Mouse (Mus musculus) ZHBTc4 (cell line): ENCODE results near the gene Cd164.

Experiments
- DNase-seq: peaks from one replicate; pipeline ENCODE4 v3.0.0-alpha.2; 2011; ENCODE audit warnings: low read depth, low spot score

Cd164 gene

DNA sequence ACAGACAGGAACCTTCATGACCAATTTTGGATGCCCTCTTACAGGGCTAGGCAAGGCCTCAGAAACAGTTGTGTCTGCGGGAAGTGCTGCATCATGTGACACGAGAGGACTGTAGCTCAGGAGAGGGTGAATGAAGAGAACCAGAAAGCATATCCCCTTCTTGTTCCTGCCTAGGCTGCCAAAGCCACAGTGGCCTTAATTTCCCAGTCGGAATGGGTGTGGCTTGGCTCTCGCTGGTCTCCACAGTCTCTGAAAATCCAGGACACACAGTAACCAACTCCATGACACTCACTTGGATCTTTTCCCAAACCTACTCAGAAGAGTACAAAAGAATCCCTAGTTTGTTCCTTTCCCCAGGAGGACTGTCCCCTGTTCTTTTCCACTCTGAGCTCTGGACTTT, 18.3 kb upstream of the Cd164 start:
- DNase-seq, result peak; percentile 23

DNA sequence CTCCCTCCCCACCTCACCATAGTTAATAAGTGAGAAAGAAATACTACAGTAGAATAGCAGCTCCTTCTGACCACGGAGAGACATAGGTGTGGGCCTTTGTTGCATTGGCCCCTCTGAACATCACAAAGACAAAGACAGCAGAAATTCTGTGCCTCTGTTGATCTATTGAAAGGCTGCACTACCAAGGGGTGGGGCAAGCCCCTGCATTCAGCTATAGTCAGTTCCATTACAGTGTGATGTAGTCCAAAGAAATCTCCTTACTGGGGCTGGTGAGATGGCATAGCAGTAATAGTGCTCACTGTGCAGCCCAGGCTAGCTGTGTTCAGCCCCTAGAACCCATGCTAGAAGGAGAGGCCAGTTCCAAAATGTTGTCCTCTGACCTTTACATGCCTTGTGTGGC, 14.2 kb upstream of the Cd164 start:
- DNase-seq, result peak; percentile 64

DNA sequence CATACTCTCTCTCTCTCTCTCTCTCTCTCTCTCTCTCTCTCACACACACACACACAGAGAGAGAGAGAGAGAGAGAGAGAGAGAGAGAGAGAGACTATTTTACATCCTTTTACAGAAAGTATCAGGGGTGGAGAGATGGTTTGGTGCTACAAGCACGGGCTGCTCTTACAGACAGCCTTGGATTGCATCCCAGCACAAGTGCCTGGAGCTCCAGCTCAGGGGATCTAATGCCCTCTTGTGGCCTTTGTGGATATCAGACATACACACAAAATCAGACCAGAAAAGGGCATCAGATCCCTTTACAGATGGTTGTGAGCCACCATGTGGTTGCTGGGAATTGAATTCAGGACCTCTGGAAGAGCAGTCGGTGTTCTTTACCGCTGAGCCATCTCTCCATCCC, 13.8 kb upstream of the Cd164 start:
- DNase-seq, result peak; percentile 93

DNA sequence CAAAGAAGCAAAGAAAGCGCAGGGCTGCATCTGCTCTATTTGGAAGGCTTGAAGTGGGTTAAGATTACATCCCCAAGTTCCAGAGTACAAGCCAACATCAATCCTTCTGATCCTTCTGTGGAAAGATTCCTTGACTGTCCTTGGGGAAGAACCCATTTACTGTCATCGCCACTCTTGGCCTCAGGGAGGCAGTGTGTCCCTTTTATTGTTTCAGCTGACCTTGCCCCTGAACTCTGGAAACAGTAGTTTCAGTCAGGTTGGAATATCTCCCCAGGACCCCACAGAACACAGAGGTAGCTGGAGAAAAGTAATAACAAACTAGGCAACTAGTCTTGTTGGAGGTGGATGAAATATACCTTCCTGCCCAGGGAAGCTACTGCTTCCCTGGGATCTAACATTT, 10.1 kb upstream of the Cd164 start:
- peak; percentile 76 for DNase-seq

DNA sequence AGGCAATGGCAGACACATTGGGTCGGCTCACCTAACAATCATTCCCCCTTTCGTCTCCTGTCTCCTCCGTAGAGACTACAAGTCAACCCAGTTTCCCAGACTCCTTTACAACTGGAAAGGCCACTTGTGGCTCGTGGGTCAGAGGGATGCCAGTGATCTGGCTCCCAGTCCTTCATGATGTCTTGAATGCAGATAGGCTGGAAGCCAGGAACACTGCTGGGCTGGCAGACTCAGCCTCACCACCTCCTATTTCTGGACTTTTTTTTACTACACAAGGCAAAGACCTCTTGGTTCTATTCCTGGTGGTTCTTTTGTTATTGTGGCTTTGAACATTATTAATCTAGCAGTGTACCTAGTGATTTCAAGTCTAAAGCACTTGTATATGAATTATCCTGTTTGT, 4.9 kb upstream of the Cd164 start:
- no peak for DNase-seq

DNA sequence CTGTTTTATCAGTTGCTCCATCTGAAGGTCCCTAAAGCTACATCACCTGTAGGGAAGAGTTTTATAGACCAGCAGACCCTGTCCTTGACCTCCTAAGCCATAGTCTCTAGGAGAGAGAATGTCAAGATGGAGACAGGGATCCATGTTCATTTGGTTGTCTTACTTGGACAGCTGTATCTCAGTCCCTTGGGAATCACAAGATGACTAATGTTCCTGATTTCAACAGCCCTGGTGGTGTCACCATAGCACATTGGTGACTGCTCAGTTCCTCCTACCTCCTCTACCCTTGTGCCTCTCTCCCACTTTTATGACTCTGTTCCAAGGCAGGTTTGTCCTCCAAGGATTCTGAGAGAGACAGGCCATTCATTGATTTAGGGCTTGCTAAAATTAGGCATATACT, 4.3 kb upstream of the Cd164 start:
- no peak for DNase-seq

DNA sequence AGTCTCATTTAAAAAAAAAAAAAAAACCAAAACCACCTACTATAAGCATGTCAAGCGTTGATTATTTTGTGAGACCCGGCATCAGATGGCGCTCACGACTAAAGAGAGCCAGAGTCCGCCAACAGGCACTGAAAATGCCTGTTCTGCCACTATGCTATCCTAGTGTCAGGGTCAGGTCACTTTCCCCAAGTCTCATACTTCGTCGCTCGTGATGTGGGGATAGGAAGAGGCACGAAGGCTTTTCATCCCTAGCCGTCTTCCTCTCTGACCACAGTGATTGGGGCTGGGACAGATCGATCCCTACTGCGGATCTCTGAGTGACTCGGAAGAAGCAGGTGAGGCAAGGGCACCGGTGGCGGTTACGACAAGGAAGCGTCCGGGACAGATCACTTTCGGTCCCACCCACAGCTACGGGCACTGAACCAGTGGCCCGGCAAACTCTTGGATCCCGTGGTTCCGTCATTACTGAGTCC, 670 bp upstream of the Cd164 start:
- no peak for DNase-seq

DNA sequence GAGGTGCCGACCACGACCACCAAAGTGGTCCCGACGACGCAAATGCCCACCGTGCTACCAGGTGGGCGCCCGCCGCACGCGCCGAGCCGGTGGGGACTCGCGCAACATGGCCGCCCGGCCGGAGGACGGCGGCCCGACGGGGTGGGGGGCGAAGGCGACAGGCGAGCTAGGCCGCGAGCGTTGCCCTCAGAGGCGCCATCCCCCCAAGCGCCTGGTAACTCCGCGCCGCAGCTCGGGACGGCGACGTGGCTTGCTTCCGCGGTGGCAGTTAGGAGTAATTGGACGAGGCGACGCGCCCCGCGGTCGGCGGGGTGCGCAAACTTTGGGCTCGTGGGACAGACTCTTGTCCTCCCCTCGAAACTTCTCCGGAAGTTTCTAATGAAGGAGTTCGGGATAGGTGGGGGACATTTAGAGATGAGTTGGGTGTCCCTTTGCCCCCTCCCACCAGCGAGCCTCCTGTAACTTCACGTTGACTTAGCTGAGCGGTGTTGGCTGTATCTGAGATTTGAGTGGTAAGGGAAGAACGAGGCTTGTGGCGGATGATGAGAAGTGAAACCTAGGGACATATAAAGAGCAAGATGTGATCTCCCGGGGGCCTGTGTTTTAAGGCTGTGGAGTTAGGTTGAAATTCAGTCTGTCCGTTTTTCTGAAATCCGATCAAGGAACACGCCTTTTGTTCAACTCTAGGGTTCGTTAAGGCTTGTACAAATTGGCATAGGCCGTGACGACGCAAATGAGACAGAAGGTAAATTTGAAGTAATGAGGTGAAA, 611 bp downstream of the Cd164 start:
- DNase-seq, result peak; percentile 77

DNA sequence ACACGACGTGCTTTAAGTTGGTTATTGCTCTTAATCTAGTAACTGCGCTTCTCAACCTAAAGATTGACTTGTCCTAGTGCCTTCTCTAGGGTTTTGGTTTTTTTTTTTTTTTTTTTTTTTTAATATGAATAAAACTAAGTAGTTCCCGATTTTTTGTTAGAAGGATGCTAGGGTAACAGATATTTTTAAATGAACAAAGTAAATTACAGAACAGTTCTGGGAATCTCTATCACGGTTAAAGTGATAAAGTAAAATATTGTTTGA, 1.1 kb downstream of the Cd164 start:
- DNase-seq, result no peak

DNA sequence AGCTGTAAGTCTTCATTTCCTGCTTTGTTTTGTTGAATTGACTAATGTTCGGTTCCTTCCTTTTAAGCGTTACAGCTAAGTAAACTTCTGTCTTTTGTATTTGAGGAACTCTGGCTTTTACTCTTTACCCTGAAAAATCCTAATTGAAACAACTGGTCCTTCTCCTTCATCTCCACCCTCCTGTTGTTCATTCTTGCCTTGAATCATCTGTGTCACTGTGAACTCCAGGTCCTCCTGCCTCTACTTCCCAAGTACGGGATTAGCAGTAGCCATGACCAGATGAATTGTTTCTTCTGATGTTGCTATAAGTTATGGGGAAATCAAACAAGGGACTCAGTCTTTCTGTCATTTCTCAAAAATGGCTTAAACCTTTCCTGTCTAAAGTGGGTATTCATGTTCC, 4.2 kb downstream of the Cd164 start:
- no peak for DNase-seq

DNA sequence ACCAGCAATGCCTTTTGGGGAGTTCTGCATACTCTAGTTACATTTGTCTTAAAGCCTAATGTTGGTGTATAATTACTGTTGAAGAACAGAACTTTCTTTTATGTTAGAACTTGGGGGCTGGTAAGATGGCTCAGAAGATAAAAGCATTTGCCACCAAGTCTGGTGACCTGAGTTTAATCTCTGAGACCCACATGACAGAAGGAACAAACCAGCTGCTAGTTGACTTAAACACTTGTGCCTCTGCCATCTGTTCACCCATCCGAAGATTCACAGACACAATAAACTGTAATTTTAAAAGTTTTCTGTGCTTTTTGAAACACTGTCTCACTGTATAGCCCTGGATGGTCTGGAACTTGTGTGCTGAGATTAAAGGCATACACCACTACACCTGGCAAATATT, 6.5 kb downstream of the Cd164 start:
- DNase-seq, result no peak

DNA sequence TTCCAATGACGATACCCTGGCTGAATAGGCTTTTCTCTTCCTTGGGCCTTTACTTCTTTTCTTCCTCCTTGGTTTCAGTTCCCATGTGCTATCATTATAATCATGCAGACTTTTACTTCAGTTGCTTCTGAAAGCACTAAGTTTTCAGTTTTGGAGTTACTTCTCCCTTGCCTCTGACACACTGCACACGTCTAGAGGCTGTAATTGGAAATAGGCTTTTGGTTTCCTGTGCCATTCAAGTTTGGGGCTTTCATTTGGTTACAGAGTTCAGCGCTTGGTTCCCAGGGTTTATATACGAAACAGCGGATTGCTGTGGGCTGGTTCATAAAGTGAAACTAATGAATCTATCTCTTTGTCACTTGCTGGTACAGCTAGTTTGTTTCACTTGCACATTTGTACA, 10.8 kb downstream of the Cd164 start:
- DNase-seq, result no peak

DNA sequence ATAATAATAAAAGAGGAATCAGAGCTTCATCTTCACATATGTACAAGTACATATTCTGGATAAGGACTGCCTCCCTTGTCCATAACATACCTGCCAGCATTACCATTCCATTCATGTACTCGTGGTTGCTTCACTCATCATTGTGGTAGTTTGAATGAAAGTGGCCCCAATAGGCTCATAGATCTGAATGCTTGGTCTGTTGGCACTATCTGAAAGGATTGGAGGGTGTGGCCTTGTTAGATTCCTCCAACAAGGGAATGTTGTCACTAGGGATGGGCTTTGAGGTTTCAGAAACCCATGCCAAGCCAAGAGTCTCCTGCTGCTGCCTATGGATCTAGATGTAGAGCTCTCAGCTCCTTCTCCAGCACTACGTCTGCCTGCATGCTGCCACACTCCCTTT, 16.8 kb downstream of the Cd164 start:
- peak; percentile 34 for DNase-seq

DNA sequence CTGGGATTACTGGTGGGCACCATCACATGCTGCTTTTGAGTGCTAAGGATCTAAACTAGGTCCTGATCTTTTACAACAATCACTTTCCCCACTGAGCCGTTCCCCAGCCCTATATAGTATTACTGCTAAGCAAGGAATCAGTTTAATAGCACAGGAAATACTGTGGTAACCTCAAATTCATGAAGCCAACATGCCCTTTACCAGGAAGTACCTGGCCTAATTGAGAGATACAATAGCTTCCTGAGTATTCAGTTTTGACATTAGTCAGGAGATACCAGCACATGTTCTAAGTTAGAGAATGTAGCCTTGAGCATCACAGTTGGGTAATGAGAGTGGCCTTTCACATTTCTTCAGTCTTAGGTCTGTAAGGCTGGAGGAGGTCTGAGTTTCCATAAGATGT, 17.5 kb downstream of the Cd164 start:
- no peak for DNase-seq

DNA sequence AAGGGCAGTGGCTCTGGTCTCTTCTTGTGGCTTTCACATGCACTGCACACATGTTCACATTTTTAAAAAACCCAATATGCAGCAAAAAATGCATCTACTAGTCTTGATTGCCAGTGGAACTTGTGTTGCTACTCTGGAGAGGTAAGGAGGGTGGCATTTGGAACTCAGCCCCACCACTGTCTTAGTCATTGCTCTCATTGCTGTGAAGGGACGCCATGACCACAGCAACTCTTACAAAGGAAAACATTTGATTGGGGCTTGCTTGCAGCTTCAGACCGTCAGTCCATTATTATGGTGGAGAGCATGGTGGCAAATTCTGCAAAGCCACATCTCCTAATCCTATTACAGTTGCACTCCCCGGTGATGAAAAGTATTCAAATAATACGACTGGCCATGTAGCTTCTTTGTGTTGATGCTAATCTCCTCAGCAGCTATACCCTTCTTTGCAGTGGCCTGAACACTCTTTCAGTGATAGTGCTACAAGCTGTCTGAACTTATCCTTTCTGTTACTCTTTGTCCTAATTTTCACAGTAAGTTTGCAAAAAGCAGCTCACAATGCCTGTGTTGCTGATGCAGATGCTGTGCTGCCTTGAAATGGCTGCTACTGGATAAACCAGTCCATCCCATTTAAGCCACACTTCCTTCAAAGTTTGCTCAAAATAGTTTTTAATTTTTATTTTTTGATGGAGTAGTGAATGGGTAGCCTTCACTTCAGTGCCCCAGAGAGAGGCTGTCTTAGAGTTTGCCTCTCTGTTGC, 18.2 kb downstream of the Cd164 start:
- no peak for DNase-seq

DNA sequence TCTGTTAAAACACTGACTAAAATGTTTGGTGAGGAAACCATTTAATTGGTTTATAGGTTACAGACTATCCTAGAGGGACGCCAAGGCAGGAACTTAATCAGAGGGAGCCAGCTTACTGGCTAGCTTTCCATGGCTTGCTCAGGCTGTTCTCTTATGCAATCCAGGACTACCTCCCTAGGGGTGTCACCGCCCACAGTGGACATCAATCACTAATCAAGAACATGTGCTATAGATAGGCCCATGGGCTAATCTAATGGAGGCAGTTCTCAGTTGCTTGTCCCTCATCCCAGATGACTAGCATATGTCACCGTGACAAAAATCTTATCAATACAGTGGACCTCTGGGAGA, 18.7 kb downstream of the Cd164 start:
- no peak for DNase-seq

DNA sequence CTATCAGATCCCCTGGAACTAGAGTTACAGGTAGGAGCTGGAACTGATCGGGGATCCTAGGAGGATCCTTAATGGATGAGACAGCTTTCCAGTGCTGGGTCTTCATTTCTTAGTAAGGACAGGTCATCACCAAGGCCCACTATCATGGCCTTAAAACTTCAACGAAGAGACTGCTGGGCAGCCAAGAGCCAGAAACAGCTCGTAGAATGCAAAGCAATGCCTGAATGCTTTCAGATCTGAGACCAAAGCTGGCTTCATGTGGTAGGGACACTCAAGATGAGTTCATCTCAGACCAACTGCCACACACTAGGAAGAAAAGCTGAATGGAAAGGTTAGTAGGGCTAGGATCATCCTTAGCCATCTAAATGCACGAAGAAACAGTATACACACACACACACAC, 19.8 kb downstream of the Cd164 start:
- DNase-seq, result no peak

DNA sequence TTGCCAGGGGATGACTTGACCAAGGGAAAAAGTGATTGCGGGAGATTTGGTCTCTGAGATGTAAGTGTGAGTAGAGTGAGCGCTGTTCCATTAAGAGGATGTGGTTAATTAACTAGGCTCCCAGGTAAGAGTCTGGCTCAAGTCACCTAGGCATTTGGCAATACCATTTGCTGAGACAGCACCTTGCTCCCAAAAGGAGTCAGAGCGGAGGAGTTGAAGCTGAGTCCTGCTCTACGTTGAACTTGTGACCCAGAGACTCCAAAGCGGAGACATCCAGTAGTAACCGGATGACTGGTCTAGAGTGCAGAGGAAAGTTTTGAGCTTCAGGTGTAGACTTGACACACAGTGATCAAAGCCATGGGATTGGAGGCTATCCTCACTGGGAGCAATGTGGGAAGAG, 22.8 kb downstream of the Cd164 start:
- DNase-seq, result peak; percentile 18

DNA sequence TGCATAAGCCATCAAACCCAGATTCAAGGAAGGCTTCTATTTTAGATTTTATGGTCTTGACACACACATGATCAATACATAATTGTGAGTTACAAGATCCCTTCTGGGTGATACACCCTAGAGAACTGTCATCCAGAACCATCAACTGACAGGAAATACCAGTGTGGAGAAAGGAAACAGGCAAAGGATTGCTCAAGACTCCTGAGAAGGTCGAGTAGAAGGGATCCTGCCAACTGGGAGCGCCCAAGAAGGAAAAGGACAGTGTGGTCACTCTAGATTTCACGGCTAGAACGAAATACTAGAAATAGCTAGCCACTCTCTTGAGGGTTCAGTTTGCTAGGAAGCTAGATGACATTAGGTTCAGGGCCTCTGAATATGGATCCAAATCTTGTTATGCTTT, 24.2 kb downstream of the Cd164 start:
- no peak for DNase-seq

DNA sequence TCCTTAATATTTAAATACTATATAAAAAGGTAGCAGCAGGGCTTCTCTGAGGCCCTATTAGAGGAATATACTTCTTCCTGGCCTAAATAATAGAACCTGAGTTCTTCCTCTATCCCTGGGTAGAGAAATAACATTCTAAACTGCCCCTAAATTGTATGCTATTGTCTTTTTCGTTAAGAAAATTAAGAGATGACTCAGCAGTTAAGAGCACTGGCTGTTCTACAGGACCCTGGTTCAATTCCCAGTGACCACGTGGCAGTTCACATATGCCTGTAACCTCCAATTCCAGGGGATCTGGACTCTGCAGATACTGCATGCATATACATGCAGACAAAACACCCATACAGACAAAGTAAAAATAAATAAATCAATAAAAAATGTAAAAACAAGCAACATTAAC, 24.6 kb downstream of the Cd164 start:
- no peak for DNase-seq

DNA sequence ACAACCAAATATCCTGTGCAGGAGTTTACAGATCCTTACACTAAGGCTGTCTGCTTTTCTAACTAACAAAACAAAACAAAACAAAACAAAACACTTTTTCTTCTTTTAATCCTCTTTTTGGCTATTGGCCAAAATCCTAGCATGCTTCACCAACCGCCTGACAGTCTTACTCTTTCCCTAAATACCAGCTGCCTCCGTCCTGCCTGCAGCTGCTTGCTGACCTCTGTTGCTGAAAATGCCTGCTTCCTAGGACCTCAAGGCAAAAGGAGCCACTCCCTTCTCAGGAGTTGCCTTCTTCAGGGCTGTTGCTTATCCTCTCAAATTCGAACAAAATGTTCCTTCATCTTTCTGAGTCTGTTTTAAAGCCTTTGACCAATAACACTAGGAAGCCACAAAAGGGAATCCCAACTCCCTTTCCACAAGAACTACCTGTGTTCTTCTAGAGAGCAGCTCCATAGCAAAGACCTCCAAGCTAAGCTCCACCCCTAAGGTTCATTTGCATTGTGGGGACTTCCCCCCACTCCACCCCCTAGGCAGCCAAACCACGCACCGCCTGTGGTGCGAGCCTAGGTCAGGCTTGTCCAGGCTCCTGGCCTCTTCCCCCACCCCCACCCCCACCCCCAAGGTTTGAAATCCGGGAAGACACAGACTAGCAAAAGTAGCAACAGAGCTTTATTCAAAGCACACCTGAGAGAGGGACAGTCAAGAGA, 25.4 kb downstream of the Cd164 start:
- DNase-seq, result peak; percentile 76

DNA sequence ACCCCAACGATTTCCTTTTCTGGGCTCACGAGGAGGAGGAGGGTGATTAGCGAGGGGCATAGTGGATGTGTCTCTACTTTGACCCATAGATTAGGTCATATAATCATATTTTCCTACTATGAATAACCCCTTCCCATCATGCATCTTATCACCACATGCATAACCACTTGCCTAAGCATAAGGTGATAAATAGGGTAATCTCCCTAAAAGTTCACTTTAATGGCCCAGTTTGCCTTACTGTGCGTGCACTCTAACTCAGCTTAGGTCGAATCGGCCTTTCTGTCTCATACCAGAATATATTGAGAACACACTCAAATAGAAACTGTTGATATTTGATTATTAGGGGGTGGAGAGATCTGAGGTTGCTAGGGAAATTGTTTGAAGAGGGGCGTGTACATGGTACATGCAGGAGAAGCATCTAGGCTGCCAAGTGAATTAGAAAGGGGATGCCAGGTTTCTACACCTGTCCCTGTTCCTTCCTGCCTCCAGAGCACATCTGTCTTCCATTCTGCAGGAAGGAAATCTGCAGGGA, 26.1 kb downstream of the Cd164 start:
- no peak for DNase-seq
